Mouse (Mus musculus) limb, embryonic 14.5 days (tissue): Measurements from ENCODE around the gene Smarca5. TPM values are rescaled to one million over a fixed set of nuclear protein-coding genes. Genes with fewer than 3 reads are reported as not detected.

Source experiments
- ATAC-seq: fragments of 200-750 bp; cut with Nextera tagmentation; 2 replicates; pipeline ENCODE4 v1.8.0; 2017; ENCODE audit warnings: low read depth, moderate number of reproducible peaks, moderate TSS enrichment; ENCODE audit not compliant: low FRiP score
- DNase-seq: peaks from one replicate; pipeline ENCODE4 v3.0.0-alpha.2; 2015; ENCODE audit warnings: low spot score
- H3K27ac ChIP-seq: fragments of 300-500 bp; sonication (generic); replicated peaks from 2 replicates; pipeline ENCODE4 v1.5.1; 2014; ENCODE audit warnings: low read depth, mild to moderate bottlenecking, low read length, moderate library complexity, mixed read lengths
- H3K27me3 ChIP-seq: fragments of 300-500 bp; sonication (generic); 2 replicates; pipeline ENCODE4 v1.6.1; 2014; ENCODE audit warnings: low read length, mixed read lengths; ENCODE audit not compliant: control insufficient read depth, insufficient read depth
- H3K36me3 ChIP-seq: fragments of 300-500 bp; sonication (generic); 2 replicates; pipeline ENCODE4 v1.6.1; 2014; ENCODE audit warnings: mild to moderate bottlenecking, low read length, moderate library complexity, mixed read lengths; ENCODE audit not compliant: control insufficient read depth, insufficient read depth
- H3K4me1 ChIP-seq: fragments of 300-500 bp; sonication (generic); 2 replicates; pipeline ENCODE4 v1.6.1; 2014; ENCODE audit warnings: antibody characterized with exemption, low read length, mixed read lengths; ENCODE audit not compliant: control insufficient read depth, insufficient read depth
- H3K4me2 ChIP-seq: fragments of 300-500 bp; sonication (generic); replicated peaks from 2 replicates; pipeline ENCODE4 v1.6.1; 2014; ENCODE audit warnings: low read depth, mild to moderate bottlenecking, low read length, moderate library complexity; ENCODE audit not compliant: severe bottlenecking
- H3K4me3 ChIP-seq: fragments of 300-500 bp; sonication (generic); replicated peaks from 2 replicates; pipeline ENCODE4 v1.5.1; 2014; ENCODE audit warnings: low read length
- H3K9ac ChIP-seq: fragments of 300-500 bp; sonication (generic); 2 replicates; pipeline ENCODE4 v1.6.1; 2014; ENCODE audit warnings: mild to moderate bottlenecking, low read depth, low read length, moderate library complexity; ENCODE audit not compliant: severe bottlenecking
- H3K9me3 ChIP-seq: fragments of 300-500 bp; sonication (generic); 2 replicates; pipeline ENCODE4 v1.6.1; 2016; ENCODE audit warnings: low read length; ENCODE audit not compliant: control insufficient read depth
- POLR2A ChIP-seq: fragments of 200-500 bp; IDR thresholded peaks from 2 replicates; pipeline ENCODE4 v1.8.0; 2012; ENCODE audit warnings: inconsistent platforms, mild to moderate bottlenecking, moderate library complexity, borderline replicate concordance; ENCODE audit not compliant: insufficient read depth, insufficient read length; ENCODE audit errors: extremely low read depth
- WGBS: fragments of 180-500 bp; shearing (Covaris S2); extraction: QIAGEN DNeasy Blood & Tissue Kit; methylation state at CpG from one replicate; pipeline ENCODE4 v1.1.7; 2014; 5-methylcytosine and 5-hydroxymethylcytosine counted together
- polyA plus RNA-seq, 2 experiments: library from polyadenylated mRNA; depleted of rRNA in 1 of 2; stranded (reverse) in 1 of 2; unstranded in 1 of 2; fragments of >200 nt; fragmentation: Nextera tagmentation in 1 of 2; extraction: Ambion mirVana in 1 of 2; gene quantifications; 2 replicates each; pipeline versions ENCODE4 v1.2.1 to v1.2.3; 2012 to 2014

Gene Smarca5
- polyA plus RNA-seq, 2 experiments, result 24.6 to 78.1 TPM

DNA sequence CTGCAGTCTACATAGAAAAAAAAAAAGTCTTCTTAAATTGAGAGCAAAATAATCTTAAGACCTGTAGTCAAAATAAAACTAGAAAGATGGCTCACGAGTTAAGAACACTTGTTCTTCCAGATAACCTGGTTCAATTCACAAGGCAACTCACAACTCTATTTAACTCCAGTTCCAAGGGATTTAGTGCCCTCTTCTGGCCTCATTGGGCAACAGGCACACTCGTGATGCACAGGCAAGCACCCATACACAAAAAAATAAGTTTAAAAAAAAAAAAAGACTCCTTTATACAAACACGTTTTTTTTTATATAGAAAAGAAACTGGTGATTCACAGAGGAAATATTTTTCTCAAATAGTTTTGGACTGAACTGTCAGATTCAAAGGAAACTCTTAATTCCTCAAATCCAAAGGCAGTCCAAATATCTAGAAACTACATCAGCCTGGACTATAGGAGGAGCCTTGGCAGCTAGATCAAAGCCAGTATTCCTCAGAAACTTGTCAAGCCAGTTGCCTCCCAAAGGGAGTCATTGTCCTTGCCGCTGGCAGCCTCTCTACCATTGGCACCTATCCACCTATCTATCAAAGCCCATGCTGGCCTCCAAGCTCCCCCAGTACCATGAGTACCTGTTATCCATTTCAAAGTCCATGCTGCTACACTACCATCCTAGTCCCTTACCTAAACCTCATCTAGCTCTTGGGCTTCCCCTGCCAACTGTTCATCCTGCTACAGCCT lies 28.5 kb downstream of the Smarca5 start:
- Histone ChIP-seq H3K27me3 (no peaks in the 10 kb centered on the region), H3K27ac (no peak overlapping the region), H3K9ac (no peak overlapping the region), H3K9me3 (no peaks in the 10 kb centered on the region), H3K4me3 (no peak overlapping the region), H3K36me3 (peaks cover 79% of the 10 kb centered on the region), H3K4me1 (no peaks in the 10 kb centered on the region), H3K4me2 (no peak overlapping the region)
- DNase-seq, result no peak
- TF ChIP-seq POLR2A, result no peak
- 85% methylated on average over 4 of the region's 4 CpGs for WGBS
- no peak for ATAC-seq

- DNase-seq (peak; percentile 48), ATAC-seq (no peak)
- whole genome bisulfite sequencing, result 44% methylated on average over 4 of the region's 4 CpGs
- Histone ChIP-seq H3K36me3 (no peaks in the 10 kb centered on the region), H3K9ac (no peak overlapping the region), H3K9me3 (no peaks in the 10 kb centered on the region), H3K4me1 (no peaks in the 10 kb centered on the region), H3K4me2 (no peak overlapping the region), H3K27ac (no peak overlapping the region), H3K27me3 (no peaks in the 10 kb centered on the region), H3K4me3 (no peak overlapping the region)
- no peak for TF ChIP-seq POLR2A
These were observed 51.2 kb downstream of the Smarca5 start for GRCm38 (mm10) chr8:80688141-80688540.

GRCm38 (mm10) chr8:80683756-80684335 lies 55.5 kb downstream of the Smarca5 start:
- no peak for ATAC-seq
- Histone ChIP-seq H3K9me3 (no peaks in the 10 kb centered on the region), H3K4me3 (no peak overlapping the region), H3K36me3 (no peaks in the 10 kb centered on the region), H3K4me1 (no peaks in the 10 kb centered on the region), H3K27me3 (no peaks in the 10 kb centered on the region), H3K9ac (no peak overlapping the region), H3K27ac (no peak overlapping the region), H3K4me2 (no peak overlapping the region)
- DNase-seq, result no peak
- 80% methylated on average over 5 of the region's 5 CpGs for WGBS
- no peak for TF ChIP-seq POLR2A

- no peaks in the 10 kb centered on the region for H3K4me1 ChIP-seq
- no peak overlapping the region for H3K4me2 ChIP-seq
- H3K27ac ChIP-seq, result no peak overlapping the region
- TF ChIP-seq POLR2A, result no peak
- ATAC-seq, result no peak
- no peaks in the 10 kb centered on the region for H3K9me3 ChIP-seq
- no peak overlapping the region for H3K4me3 ChIP-seq
- H3K9ac ChIP-seq, result no peak overlapping the region
- WGBS, result 92% methylated on average over 5 of the region's 5 CpGs
- DNase-seq, result no peak
- H3K36me3 ChIP-seq, result no peaks in the 10 kb centered on the region
- H3K27me3 ChIP-seq, result no peaks in the 10 kb centered on the region
These were observed 56.7 kb downstream of the Smarca5 start for GRCm38 (mm10) chr8:80682594-80682993.

- no peak overlapping the region for H3K9ac ChIP-seq
- H3K27me3 ChIP-seq, result no peaks in the 10 kb centered on the region
- TF ChIP-seq POLR2A, result no peak
- ATAC-seq (no peak), DNase-seq (no peak)
- H3K36me3 ChIP-seq, result no peaks in the 10 kb centered on the region
- H3K4me2 ChIP-seq, result no peak overlapping the region
- H3K4me3 ChIP-seq, result no peak overlapping the region
- H3K9me3 ChIP-seq, result no peaks in the 10 kb centered on the region
- H3K27ac ChIP-seq, result no peak overlapping the region
- no peaks in the 10 kb centered on the region for H3K4me1 ChIP-seq
- WGBS, result 67% methylated on average over 17 of the region's 17 CpGs
These were observed 69.9 kb downstream of the Smarca5 start for GRCm38 (mm10) chr8:80669277-80669901.
